Mouse (Mus musculus): Measurements from ENCODE around the gene Grhl3.
"Not testable (repeated sequence)": the region's sequence is repeated elsewhere in the genome, so short reads cannot be mapped to it uniquely, and the experiment has no call there.

The Grhl3 gene

DNA sequence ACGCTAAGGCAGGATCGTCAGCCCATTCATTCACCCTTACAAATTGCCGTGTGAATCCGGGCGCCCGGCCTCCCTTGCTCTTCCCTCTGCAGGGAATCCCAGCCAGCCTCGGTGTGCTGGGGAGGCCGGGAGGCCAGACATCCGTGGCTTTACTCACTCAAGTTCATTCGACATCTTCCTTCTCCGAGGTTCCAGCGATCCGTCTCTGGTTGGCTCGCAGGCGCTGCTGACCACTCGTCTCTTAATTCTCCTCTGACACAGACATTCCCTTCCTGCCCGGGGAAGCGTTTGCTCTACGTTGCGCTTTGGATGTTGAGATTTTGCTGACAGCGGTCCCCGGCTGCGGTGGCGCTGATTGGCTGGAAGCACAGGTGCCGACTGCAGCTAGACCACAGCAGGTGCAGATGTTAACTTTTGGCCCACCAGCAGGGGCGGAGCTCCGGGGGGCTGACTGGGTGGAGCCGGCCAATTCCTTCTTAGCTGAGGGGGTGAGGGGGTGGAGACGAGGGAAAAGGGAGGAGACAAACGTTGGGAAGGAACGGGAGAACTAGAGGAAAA, at the start of gene Grhl3:
Gene Grhl3, minus strand, starts transcription at position 380 of the 558 bp plus-strand sequence.
- peak; percentile 58 for DNase-seq

GRCm38 (mm10) chr4:135622290-135622689, 48.9 kb upstream of the Grhl3 start:
- DNase-seq, result no peak

DNA sequence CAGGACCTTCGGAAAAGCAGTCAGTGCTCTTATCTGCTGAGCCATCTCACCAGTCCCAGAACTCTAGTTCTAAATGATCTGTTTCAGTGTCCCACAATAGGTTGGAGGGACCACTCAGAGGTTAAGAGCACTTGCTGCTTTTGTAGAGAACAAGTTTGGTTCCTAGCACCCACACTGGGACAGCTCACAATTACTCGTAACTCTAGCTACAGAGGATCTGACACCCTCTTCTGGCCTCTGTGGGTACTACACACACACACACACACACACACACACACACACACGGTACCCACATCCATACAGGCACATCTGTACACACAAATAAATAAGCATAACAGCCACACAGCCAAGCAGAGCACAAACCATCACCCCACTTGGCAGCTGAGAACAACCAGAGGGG, 47.0 kb upstream of the Grhl3 start:
- no peak for DNase-seq

GRCm38 (mm10) chr4:135617783-135618470, 44.5 kb upstream of the Grhl3 start:
- DNase-seq, result no peak

DNA sequence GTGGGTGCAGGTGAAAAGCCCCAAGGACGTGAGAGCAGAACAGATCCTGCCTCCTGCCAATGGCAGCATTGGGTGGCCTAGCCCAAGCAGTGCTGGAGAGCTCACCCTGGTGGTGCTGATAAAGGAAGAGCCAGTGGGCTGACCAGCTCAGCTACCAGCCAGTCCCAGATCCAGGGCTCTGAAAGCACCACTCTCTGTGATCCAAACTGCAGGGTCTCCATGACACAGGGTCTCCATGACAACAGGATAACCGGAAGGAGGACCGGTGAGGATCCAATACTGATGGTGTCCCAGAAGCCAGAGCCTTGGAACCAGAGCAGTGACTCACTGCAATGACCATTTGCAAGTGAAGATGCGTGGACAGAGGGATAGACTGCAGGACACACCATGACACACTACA, 43.6 kb upstream of the Grhl3 start:
- DNase-seq, result no peak

GRCm38 (mm10) chr4:135615307-135615706, 41.9 kb upstream of the Grhl3 start:
- DNase-seq, result not testable (repeated sequence)

DNA sequence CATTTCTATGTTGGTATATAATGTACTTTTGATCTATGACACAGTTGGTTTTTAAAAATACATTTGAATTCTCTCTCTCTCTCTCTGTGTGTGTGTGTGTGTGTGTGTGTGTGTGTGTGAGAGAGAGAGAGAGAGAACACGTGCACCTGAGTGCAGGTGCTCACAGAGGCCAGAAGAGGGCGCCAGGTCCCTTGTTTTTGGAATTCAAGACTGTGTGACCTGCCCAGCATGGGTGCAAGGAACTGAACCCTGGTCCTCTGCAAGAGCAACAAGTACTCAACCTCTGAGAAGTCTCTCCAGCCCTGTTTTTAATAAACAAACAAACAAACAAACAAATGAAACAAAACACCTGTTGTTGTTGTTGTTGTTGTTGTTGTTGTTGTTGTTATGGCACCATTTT, 36.6 kb upstream of the Grhl3 start:
- no peak for DNase-seq

- peak; percentile 62 for DNase-seq
These were observed 34.8 kb upstream of the Grhl3 start for GRCm38 (mm10) chr4:135607979-135608885.

DNA sequence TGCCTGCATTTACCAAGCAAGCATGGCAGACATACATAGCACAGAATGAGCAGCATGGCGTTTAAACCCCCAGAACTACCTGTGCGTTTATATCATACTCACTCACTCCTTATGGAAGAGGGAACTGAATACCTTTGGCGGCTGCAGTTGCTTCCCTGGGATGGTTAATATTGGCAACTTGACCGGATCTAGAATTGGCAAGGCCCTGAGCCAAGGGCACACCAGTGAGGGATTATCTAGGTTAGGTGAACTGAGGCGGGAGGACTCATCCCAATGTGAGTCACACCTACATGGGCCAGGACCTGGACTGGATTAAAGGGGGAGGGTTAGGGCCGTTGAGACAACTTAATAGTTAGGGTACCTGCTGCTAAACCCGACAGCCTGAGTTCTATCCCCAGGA, 32.8 kb upstream of the Grhl3 start:
- DNase-seq, result no peak

DNA sequence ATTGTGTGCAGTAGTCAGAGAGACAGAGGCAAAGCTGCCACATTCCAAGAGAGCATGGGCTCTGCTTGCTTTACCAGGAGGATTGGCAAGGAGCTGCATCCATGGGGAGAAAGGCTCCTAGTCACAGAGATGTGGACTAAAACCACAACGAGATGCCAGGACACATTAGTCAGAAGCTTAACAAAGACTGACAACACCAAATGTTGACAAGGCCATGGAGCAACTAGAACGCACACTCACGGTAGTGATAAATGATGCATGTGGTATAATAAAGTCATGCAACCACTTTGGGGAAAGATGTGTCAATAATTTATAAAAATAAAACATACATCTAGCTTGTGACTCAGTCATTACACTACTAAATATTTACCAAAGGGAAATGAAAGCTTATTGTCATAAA, 28.1 kb upstream of the Grhl3 start:
- no peak for DNase-seq

GRCm38 (mm10) chr4:135599497-135600182, 26.2 kb upstream of the Grhl3 start:
- DNase-seq, result no peak

GRCm38 (mm10) chr4:135598998-135599397, 25.6 kb upstream of the Grhl3 start:
- no peak for DNase-seq

GRCm38 (mm10) chr4:135597571-135597970, 24.1 kb upstream of the Grhl3 start:
- DNase-seq, result no peak

DNA sequence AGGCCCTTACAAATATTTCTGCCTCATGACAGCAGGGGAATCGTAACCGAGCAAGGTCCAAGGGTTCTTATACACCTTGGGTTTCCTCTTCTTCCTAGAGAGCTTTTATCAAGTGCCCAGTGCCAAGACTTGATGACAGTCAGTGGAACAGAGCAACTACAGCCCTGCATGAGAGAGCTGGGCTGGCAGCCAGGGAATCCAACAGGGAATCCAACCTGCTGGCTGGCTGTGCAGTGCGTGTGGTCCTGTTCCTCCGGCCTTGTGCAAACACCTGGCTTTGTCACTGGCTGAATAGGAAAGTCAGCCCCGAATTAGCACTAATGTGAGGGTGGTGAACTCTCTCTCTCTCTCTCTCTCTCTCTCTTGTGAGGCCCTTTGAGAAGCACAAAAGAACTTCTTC, 22.5 kb upstream of the Grhl3 start:
- peak; percentile 57 for DNase-seq

DNA sequence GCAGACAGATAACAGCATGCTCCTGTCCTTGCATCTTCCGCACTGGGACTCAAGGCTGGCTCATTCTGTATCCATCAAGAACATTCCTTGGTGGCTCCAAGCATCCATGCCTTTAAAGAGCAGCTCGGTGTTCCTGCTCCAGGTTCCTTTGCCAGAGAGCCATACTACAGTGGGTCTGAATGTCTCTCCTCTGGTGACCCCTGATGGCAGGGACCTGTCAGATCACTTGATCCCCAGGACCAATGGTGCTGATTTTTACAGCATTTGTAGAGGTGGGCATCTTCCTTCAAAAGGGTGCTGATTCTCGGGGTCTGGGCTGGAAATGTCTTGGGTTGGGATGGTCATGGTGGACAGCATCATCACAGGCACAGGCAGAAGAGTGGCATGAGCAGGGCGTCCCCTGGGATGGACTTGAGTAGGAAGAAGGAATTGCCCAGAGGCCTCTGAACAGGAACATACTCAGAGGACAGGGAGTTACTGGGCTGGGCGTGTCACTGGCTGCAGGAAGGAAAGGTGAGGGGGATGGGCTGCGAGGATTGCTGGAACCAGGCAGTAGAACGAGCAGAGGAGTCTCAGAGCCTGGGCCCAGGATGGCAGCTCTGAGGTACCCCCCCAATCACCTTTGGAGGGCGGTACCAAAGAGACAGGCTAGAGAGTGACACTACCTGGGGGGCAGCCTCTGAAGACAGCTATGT, 18.3 kb upstream of the Grhl3 start:
- DNase-seq, result no peak

GRCm38 (mm10) chr4:135591086-135591485, 17.7 kb upstream of the Grhl3 start:
- DNase-seq, result no peak

GRCm38 (mm10) chr4:135584838-135585237, 11.4 kb upstream of the Grhl3 start:
- no peak for DNase-seq

DNA sequence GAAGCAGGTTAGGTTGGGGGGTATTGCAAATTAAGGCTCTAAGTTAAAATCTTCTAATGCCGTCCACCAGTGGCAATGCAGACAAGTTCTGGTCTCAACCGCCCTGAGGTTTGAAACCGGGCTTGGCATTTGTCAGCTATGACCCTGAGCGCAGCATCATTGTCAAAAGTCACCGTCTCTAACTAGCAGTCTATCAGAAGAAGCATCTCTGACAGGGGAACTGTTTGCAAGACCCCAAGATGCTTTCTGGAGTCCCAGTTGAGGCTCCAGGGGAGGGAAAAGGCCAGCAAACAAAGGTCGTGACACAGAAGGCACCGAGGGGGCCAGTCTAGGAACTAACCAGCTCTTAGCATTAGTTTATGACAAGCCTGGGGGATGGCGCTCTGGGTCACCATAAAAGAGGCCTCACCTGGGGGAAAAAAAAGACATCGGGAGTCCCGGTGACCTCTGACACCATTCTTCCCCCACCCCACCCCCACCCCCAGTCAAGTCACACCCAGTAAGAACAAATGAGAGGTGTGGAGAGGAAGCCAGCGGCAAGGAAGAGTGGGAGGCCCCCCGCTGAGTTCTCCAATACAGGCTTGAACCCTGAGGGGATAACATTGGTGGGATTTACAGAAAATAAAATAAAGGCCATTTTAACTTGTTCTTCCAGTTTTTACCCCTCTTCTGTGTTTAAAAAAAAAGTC, 7.9 kb upstream of the Grhl3 start:
- no peak for DNase-seq

GRCm38 (mm10) chr4:135579695-135580094, 6.3 kb upstream of the Grhl3 start:
- no peak for DNase-seq

- DNase-seq, result no peak
These were observed 5.1 kb upstream of the Grhl3 start for GRCm38 (mm10) chr4:135578490-135578889.

DNA sequence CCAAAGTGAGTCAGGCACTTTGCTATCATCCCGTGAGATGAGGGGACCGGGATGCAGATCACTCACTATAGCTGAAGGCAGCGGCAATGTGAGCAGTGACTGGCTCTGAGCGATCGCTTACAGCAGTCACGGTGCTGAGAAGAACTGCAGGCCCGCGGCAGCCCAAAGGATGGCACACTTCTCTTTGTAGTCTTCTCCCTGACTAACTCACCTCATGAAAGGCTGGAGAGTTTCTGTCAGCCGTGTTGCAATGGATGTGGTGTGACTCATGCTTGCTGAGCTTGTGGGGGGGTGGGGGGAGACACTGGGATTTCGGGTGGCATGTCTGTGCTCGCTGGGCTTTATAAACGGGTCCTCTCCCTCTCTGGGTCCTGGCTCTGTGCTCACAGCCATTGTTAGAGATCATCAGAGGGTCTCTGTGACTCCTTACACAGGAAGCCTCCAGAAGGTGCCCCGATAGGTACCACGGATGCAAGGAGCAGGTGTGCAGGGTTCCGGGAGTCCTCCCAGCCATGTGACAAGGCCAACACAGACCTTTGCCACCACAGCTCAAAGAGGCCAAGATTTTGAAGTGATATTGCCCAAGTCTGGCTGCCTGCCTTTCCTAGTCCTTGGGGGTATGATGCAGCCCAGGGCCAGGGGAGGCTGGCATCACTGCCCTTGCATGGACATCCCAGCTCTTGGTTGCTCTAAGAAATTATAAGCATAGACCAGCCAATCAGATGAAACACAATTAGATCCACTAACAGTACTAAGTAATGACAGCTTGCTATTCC, 2.1 kb upstream of the Grhl3 start:
- DNase-seq, result no peak

Measured in kidney, postnatal 10 days (tissue).